Mouse (Mus musculus): ENCODE measurements around the gene Def8. TPM values are rescaled to one million over a fixed set of nuclear protein-coding genes. Genes with fewer than 3 reads are reported as not detected.
"Not testable (repeated sequence)": the region's sequence is repeated elsewhere in the genome, so short reads cannot be mapped to it uniquely, and the experiment has no call there.

Gene Def8
- polyA plus RNA-seq, 1 experiment = 13.5 TPM

DNA sequence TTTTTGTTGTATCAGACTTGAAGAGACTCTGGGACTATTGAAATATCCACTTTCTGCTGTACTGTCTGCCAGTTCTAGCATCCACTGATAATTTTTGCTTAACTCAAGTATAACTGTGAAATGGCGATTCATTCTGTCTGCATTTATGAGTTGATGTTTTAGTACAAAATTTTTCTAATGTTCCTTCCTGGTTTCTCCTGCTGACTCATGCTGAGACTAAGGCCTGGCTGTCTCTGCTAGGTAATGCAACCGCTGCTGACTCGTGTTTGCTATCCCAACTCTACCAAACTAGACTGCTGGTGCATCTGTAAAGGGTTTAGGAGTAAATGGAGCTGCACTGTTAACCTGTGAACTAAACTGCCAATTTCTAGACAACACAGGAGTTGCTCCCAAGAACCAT is 44.1 kb downstream of the Def8 start:
- TF ChIP-seq POLR2A (IDR thresholded peaks at IDR 0.05; ENCODE audit: low read depth, low read length) = no peak
- TF ChIP-seq CTCF (IDR thresholded peaks at IDR 0.05; ENCODE audit: extremely low read depth, insufficient read depth, insufficient read length, insufficient replicate concordance) = no peak
- 33% methylated on average over 3 of the region's 3 CpGs for WGBS
- Histone ChIP-seq H3K27ac (ENCODE audit: insufficient read depth, low read length) (no peak overlapping the region), H3K4me3 (ENCODE audit: extremely low read depth, insufficient read depth, insufficient read length) (no peak overlapping the region), H3K4me1 (ENCODE audit: control insufficient read depth, insufficient read depth, insufficient read length) (no peaks in the 10 kb centered on the region), H3K27me3 (ENCODE audit: control insufficient read depth, insufficient read depth, low read length) (no peaks in the 10 kb centered on the region), H3K36me3 (ENCODE audit: control insufficient read depth, insufficient read depth, low read length) (no peaks in the 10 kb centered on the region)
- no peak for DNase-seq (ENCODE audit: low read depth in 1 of 2, low spot score in 2 of 2)

DNA sequence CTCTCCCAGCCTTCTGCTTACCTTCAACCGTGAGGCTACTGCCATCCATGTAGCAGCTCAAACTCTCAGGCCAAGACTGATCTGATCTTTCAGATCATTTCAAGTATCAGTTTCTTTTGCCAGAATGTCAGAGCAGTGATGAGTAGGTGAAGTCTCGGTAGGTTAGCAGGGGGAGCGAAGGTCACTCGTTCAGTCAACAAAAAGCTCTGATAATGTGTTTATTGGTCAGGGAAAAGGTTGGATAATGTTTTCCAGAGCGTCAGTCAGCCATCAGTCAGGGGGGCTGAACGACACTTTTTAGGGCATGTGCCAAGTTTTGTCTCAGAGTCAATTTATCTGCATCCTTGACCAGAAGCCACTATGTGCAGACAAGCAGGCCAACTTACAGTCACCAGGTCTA is 49.7 kb downstream of the Def8 start:
- not testable (repeated sequence) for DNase-seq (ENCODE audit: low read depth in 1 of 2, low spot score in 2 of 2); H3K36me3 ChIP-seq (ENCODE audit: control insufficient read depth, insufficient read depth, low read length); H3K4me3 ChIP-seq (ENCODE audit: extremely low read depth, insufficient read depth, insufficient read length); H3K27ac ChIP-seq (ENCODE audit: insufficient read depth, low read length); H3K4me1 ChIP-seq (ENCODE audit: control insufficient read depth, insufficient read depth, insufficient read length); H3K27me3 ChIP-seq (ENCODE audit: control insufficient read depth, insufficient read depth, low read length)
- 92% methylated on average over 6 of the region's 6 CpGs for WGBS

DNA sequence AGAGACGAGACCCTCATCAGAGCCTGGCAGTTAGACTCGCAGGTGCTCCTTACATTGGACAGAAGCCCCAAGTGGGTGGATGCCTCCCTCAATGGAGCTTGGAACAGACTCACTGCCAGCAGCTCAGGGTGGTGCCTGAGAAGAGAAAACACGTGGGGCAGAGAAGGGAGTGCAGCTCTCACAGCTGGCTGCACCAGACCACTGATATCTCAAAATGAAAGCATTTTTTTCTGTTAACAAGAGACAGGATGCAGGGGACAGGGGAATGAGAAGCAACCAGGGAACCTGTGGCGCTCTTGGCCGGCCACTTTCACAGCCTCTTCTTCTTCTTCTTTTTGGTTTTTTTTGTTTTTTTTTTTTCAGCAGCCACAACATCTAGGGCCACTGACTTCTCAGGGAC is 51.2 kb downstream of the Def8 start:
- not testable (repeated sequence) for DNase-seq (ENCODE audit: low read depth in 1 of 2, low spot score in 2 of 2); H3K27me3 ChIP-seq (ENCODE audit: control insufficient read depth, insufficient read depth, low read length); H3K36me3 ChIP-seq (ENCODE audit: control insufficient read depth, insufficient read depth, low read length); H3K27ac ChIP-seq (ENCODE audit: insufficient read depth, low read length); H3K4me1 ChIP-seq (ENCODE audit: control insufficient read depth, insufficient read depth, insufficient read length); H3K4me3 ChIP-seq (ENCODE audit: extremely low read depth, insufficient read depth, insufficient read length)
- WGBS = 13% methylated on average over 5 of the region's 5 CpGs

GRCm38 (mm10) chr8:123476911-123477736 is 53.8 kb downstream of the Def8 start:
- TF ChIP-seq POLR2A (IDR thresholded peaks at IDR 0.05; ENCODE audit: low read depth, low read length) (no peak), CTCF (IDR thresholded peaks at IDR 0.05; ENCODE audit: extremely low read depth, insufficient read depth, insufficient read length, insufficient replicate concordance) (no peak)
- peaks cover 2% of the 10 kb centered on the region for H3K36me3 ChIP-seq (ENCODE audit: control insufficient read depth, insufficient read depth, low read length)
- peaks cover 4% of the 10 kb centered on the region; the same call in 1 of the 2 replicates for H3K4me1 ChIP-seq (ENCODE audit: control insufficient read depth, insufficient read depth, insufficient read length)
- WGBS = 12% methylated on average over 34 of the region's 34 CpGs
- H3K27ac ChIP-seq (ENCODE audit: insufficient read depth, low read length) = peak overlapping the region; percentile 6; the same call in 1 of the 2 replicates
- no peaks in the 10 kb centered on the region for H3K27me3 ChIP-seq (ENCODE audit: control insufficient read depth, insufficient read depth, low read length)
- DNase-seq (ENCODE audit: low read depth in 1 of 2, low spot score in 2 of 2) = no peak
- peak overlapping the region; percentile 88 for H3K4me3 ChIP-seq (ENCODE audit: extremely low read depth, insufficient read depth, insufficient read length)

DNA sequence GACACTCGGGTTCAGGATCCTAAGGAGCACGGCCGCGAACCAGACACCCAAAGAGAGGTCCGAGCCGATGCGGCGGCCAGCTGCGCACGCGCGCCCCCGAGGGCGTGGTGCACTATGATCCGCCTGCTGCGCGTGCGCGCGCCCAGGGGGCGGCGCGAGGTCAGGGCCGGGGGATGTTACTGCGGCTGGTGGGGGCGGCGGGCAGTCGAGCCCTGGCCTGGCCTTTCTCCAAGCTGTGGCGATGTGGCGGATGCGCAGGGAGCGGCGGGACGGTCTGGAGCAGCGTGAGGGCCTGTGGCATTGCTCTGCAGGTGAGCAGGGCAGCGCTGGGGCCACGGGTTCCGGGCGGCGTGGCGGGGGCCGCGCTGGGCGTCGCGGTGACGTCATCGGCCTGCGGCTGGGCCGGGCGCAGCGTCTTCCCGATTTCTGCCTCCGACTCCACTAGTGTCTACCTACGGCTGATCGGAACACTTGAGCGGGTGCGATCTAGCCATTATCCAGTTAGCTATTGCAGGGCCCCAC is 54.5 kb downstream of the Def8 start, which contains the start of gene Afg3l1:
Afg3l1 (plus strand) TSS at position 167 of the 522 bp plus-strand sequence.
- no peak for TF ChIP-seq CTCF (IDR thresholded peaks at IDR 0.05; ENCODE audit: extremely low read depth, insufficient read depth, insufficient read length, insufficient replicate concordance)
- no peak; the same call in none of the 2 replicates for TF ChIP-seq POLR2A (IDR thresholded peaks at IDR 0.05; ENCODE audit: low read depth, low read length)
- Histone ChIP-seq H3K27me3 (ENCODE audit: control insufficient read depth, insufficient read depth, low read length) (no peaks in the 10 kb centered on the region), H3K4me1 (ENCODE audit: control insufficient read depth, insufficient read depth, insufficient read length) (peaks cover 4% of the 10 kb centered on the region; the same call in 1 of the 2 replicates), H3K36me3 (ENCODE audit: control insufficient read depth, insufficient read depth, low read length) (peaks cover 2% of the 10 kb centered on the region), H3K4me3 (ENCODE audit: extremely low read depth, insufficient read depth, insufficient read length) (peak within 1 kb of the TSS; percentile 88), H3K27ac (ENCODE audit: insufficient read depth, low read length) (peak within 1 kb of the TSS; percentile 90)
- under 1% methylated on average over 57 of the region's 58 CpGs for WGBS
- peak; percentile 72 to 90 for DNase-seq (ENCODE audit: low read depth in 1 of 2, low spot score in 2 of 2)

DNA sequence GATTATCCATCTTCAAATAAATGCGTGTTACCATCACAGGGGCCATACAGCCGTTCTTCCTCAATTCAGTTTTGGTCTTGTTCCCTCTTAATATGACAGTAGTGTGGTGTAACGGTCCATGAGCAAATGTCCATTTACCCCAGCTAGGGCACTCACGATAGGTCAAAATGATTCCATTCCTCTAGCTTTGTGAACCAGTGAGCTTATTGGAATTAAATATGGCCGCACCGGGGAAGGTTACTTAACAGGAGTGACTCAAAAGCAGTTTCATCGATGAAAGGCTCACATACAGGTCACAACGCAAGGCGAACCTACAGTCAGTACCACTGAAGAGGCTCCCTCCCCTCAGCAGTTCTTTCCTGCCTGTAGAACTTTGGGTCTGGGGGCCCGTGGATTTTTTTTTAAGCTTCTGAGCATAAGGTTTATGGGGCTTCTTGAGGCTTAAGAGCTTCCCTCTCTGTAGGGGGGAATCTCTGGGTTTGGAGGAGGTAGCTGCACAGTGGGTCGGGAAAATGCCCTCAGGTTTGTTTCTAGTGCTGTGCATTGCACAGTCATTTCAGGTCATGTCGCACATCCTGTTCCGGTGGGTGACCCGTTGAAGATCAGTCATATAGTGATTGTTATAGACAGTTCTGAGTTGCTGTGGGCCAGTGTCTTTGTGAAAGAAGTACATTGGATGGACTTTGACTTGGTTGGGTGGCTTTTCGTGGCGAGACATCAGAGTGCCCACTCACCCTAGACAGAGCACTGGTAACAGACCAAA is 55.3 kb downstream of the Def8 start:
- TF ChIP-seq POLR2A (IDR thresholded peaks at IDR 0.05; ENCODE audit: low read depth, low read length) (no peak), CTCF (IDR thresholded peaks at IDR 0.05; ENCODE audit: extremely low read depth, insufficient read depth, insufficient read length, insufficient replicate concordance) (no peak)
- Histone ChIP-seq H3K4me1 (ENCODE audit: control insufficient read depth, insufficient read depth, insufficient read length) (peaks cover 4% of the 10 kb centered on the region; the same call in 1 of the 2 replicates), H3K27ac (ENCODE audit: insufficient read depth, low read length) (no peak overlapping the region; the same call in 1 of the 2 replicates), H3K36me3 (ENCODE audit: control insufficient read depth, insufficient read depth, low read length) (peaks cover 2% of the 10 kb centered on the region), H3K4me3 (ENCODE audit: extremely low read depth, insufficient read depth, insufficient read length) (peak overlapping the region; percentile 88), H3K27me3 (ENCODE audit: control insufficient read depth, insufficient read depth, low read length) (no peaks in the 10 kb centered on the region)
- peak in 1 of 2 experiments; percentile 15 for DNase-seq (ENCODE audit: low read depth in 1 of 2, low spot score in 2 of 2)
- 26% methylated on average over 16 of the region's 16 CpGs for WGBS

All from spleen, adult 2 months (tissue).